Mouse (Mus musculus): ENCODE results near the gene Tnfrsf4. TPM values are rescaled to one million over a fixed set of nuclear protein-coding genes. Genes with fewer than 3 reads are reported as not detected.

The Tnfrsf4 gene
- polyA plus RNA-seq, 1 experiment: 2.8 TPM

DNA sequence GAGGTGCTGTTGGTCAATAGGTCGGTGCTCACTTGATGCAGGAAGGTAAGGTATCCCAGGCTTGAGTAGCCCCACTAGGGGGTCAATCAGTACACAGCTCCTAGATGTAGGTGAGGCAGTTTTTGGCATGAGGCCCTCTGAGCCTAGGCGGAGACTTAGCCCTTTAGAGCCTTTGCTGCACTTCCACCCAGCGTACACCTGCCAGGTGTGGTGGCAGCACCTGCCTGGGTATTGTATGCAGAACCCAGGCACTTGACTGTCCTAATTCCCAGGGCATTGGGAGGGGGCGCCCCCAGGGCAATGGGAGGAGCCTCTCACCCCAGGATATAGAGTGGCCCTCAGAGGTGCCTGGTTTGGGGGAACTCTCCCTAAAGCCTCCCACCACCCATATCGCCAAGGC is 41.5 kb downstream of the Tnfrsf4 start:
- no peaks in the 10 kb centered on the region for H3K36me3 ChIP-seq (ENCODE audit: control insufficient read depth, insufficient read depth, low read length)
- H3K27ac ChIP-seq (ENCODE audit: control insufficient read depth, insufficient read depth, low read depth, low read length): no peak overlapping the region
- TF ChIP-seq POLR2A (IDR thresholded peaks at IDR 0.05; ENCODE audit: control insufficient read depth, low read depth, low read length): no peak
- no peak for TF ChIP-seq CTCF (IDR thresholded peaks at IDR 0.05; ENCODE audit: control insufficient read depth, insufficient read depth, insufficient replicate concordance, low read depth, low read length)
- no peaks in the 10 kb centered on the region for H3K27me3 ChIP-seq (ENCODE audit: control insufficient read depth, insufficient read depth, low read length)
- H3K4me1 ChIP-seq (ENCODE audit: control insufficient read depth, insufficient read depth, low read length): no peaks in the 10 kb centered on the region
- no peak overlapping the region for H3K4me3 ChIP-seq (ENCODE audit: control insufficient read depth, low read depth, low read length)

DNA sequence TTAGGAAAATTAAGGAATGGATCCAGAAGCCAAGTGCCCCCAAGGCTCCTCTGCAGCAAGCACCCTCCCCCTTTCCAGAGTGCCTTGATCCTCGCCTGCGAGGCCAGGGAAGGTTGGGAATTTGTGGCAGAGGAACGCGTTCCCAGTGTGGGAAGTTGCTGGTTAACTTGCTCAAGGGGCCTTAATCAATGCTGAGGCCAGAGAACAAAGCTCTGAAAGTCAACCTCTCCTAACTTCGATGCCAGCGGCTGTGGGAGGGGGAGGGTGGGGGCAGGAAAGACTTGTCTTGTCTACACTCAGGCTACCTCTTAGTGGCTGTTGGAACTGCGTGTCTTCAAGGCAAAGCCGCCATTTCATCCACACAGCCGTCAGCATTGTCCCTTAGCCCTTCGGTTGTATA is 44.1 kb downstream of the Tnfrsf4 start:
- H3K4me3 ChIP-seq (ENCODE audit: control insufficient read depth, low read depth, low read length): no peak overlapping the region
- H3K27ac ChIP-seq (ENCODE audit: control insufficient read depth, insufficient read depth, low read depth, low read length): no peak overlapping the region
- H3K36me3 ChIP-seq (ENCODE audit: control insufficient read depth, insufficient read depth, low read length): no peaks in the 10 kb centered on the region

DNA sequence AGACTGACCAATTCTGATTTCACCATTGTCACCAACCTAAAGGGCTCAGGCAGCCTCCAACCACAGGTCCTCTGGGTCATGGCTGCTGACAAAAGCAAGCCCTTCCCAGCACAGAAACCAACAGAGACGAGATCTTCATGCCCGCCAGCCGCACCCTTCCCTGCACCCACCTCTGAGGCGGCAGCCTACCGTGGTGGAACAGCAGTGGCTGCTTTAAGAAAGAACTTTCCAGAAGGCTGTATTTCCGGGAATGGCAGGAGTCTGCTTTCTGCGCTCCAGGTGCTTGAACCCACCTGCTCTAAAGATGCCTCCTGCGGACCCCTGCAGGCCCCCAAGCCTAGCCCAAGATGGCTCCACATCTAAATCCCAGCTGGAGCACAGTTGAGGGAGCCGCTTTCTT is 45.2 kb downstream of the Tnfrsf4 start:
- no peak overlapping the region for H3K27ac ChIP-seq (ENCODE audit: control insufficient read depth, insufficient read depth, low read depth, low read length)
- no peaks in the 10 kb centered on the region for H3K27me3 ChIP-seq (ENCODE audit: control insufficient read depth, insufficient read depth, low read length)

More for the DNA sequence above, 44.1 kb downstream of the Tnfrsf4 start:
- TF ChIP-seq POLR2A (IDR thresholded peaks at IDR 0.05; ENCODE audit: control insufficient read depth, low read depth, low read length) (no peak), CTCF (IDR thresholded peaks at IDR 0.05; ENCODE audit: control insufficient read depth, insufficient read depth, insufficient replicate concordance, low read depth, low read length) (no peak)
- no peaks in the 10 kb centered on the region for H3K27me3 ChIP-seq (ENCODE audit: control insufficient read depth, insufficient read depth, low read length)
- no peaks in the 10 kb centered on the region for H3K4me1 ChIP-seq (ENCODE audit: control insufficient read depth, insufficient read depth, low read length)

DNA sequence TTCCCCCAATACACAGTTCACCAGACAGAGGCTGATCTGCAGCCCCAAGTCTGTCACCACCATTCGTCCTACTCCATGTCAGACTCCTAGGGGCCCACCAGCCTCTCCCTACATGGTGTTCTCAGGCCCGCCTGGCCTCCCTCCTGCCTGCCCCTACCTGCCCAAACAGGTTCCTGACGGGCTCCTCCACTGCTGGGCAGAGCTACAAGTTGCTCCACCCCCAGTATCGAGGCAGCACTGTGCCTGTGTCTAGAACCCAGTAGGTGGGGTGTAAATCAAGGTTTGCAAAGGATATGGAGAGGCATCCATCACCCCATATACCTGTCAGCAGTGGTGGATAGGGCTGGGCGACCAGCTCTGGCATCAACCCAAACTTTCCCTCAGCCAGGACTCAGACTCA is 45.6 kb downstream of the Tnfrsf4 start, which contains the start of gene Ttll10:
Ttll10 (minus strand) TSS at position 154 of the 400 bp plus-strand sequence.
- Histone ChIP-seq H3K4me3 (ENCODE audit: control insufficient read depth, low read depth, low read length) (no peak within 1 kb of the TSS), H3K27me3 (ENCODE audit: control insufficient read depth, insufficient read depth, low read length) (no peaks in the 10 kb centered on the region), H3K27ac (ENCODE audit: control insufficient read depth, insufficient read depth, low read depth, low read length) (no peak within 1 kb of the TSS), H3K36me3 (ENCODE audit: control insufficient read depth, insufficient read depth, low read length) (no peaks in the 10 kb centered on the region), H3K4me1 (ENCODE audit: control insufficient read depth, insufficient read depth, low read length) (no peaks in the 10 kb centered on the region)
- TF ChIP-seq CTCF (IDR thresholded peaks at IDR 0.05; ENCODE audit: control insufficient read depth, insufficient read depth, insufficient replicate concordance, low read depth, low read length) (no peak), POLR2A (IDR thresholded peaks at IDR 0.05; ENCODE audit: control insufficient read depth, low read depth, low read length) (no peak)

More for the DNA sequence above, 45.2 kb downstream of the Tnfrsf4 start:
- H3K4me3 ChIP-seq (ENCODE audit: control insufficient read depth, low read depth, low read length): no peak overlapping the region
- H3K36me3 ChIP-seq (ENCODE audit: control insufficient read depth, insufficient read depth, low read length): no peaks in the 10 kb centered on the region
- H3K4me1 ChIP-seq (ENCODE audit: control insufficient read depth, insufficient read depth, low read length): no peaks in the 10 kb centered on the region
- TF ChIP-seq POLR2A (IDR thresholded peaks at IDR 0.05; ENCODE audit: control insufficient read depth, low read depth, low read length): no peak
- TF ChIP-seq CTCF (IDR thresholded peaks at IDR 0.05; ENCODE audit: control insufficient read depth, insufficient read depth, insufficient replicate concordance, low read depth, low read length): no peak

DNA sequence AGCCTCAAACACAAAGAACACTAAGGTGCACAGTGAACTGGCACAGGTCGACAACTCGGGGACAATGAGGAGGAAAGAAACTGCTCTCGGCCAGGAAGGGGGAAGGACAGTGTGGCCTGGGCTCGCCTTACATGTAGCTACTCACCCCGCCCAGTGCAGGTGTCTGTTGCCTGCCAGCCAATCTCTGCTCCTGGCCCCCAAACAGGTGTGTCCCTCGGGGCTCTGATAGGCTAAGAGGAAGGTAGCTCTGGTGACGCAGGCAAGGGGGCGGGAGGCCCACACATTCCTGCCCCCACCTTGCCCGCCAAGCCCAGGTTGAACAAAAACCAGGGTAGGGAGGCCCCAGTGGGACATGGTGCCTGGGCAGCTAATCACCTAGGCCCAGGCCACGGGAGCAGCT is 46.1 kb downstream of the Tnfrsf4 start:
- no peaks in the 10 kb centered on the region for H3K4me1 ChIP-seq (ENCODE audit: control insufficient read depth, insufficient read depth, low read length)
- no peak overlapping the region for H3K4me3 ChIP-seq (ENCODE audit: control insufficient read depth, low read depth, low read length)
- TF ChIP-seq POLR2A (IDR thresholded peaks at IDR 0.05; ENCODE audit: control insufficient read depth, low read depth, low read length) (no peak), CTCF (IDR thresholded peaks at IDR 0.05; ENCODE audit: control insufficient read depth, insufficient read depth, insufficient replicate concordance, low read depth, low read length) (no peak)
- no peak overlapping the region for H3K27ac ChIP-seq (ENCODE audit: control insufficient read depth, insufficient read depth, low read depth, low read length)
- H3K36me3 ChIP-seq (ENCODE audit: control insufficient read depth, insufficient read depth, low read length): no peaks in the 10 kb centered on the region
- no peaks in the 10 kb centered on the region for H3K27me3 ChIP-seq (ENCODE audit: control insufficient read depth, insufficient read depth, low read length)

DNA sequence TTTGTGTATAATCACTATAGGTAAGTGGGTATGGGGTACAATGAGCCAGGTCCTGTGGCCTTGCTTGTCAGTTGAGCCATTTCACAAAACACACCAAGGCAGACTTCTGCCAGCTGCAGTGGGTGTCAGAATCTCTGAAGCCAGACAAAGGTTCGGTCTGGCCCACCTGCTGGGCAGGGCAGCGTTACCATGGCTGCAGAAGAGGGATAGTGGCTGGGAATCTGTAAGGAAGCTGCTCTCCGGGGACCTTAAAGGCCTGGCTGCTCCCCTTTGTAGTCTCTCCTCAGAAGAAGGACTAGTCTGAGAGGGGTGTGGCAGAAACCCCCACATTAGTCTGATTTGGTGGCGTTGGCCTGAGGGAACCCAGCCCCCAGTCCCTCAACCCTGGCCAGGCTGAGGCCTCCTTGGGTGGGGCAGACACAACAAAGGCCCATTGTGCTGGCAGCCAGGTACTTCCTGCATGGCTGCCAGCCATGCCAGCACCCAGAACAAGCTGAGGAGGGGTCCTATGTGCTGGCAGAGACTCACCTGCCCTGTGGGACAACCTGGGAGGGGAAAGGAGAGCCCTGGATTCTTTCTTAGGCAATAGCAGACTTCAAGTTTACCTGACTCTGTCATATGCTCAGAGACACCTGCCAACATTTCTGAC is 50.3 kb downstream of the Tnfrsf4 start:
- TF ChIP-seq POLR2A (IDR thresholded peaks at IDR 0.05; ENCODE audit: control insufficient read depth, low read depth, low read length) (peak; percentile 41; the same call in 1 of the 2 replicates), CTCF (IDR thresholded peaks at IDR 0.05; ENCODE audit: control insufficient read depth, insufficient read depth, insufficient replicate concordance, low read depth, low read length) (no peak)
- H3K27me3 ChIP-seq (ENCODE audit: control insufficient read depth, insufficient read depth, low read length): no peaks in the 10 kb centered on the region
- H3K36me3 ChIP-seq (ENCODE audit: control insufficient read depth, insufficient read depth, low read length): no peaks in the 10 kb centered on the region
- H3K4me3 ChIP-seq (ENCODE audit: control insufficient read depth, low read depth, low read length): peak overlapping the region; percentile 62
- H3K4me1 ChIP-seq (ENCODE audit: control insufficient read depth, insufficient read depth, low read length): no peaks in the 10 kb centered on the region
- peak overlapping the region; percentile 16; the same call in 1 of the 2 replicates for H3K27ac ChIP-seq (ENCODE audit: control insufficient read depth, insufficient read depth, low read depth, low read length)

DNA sequence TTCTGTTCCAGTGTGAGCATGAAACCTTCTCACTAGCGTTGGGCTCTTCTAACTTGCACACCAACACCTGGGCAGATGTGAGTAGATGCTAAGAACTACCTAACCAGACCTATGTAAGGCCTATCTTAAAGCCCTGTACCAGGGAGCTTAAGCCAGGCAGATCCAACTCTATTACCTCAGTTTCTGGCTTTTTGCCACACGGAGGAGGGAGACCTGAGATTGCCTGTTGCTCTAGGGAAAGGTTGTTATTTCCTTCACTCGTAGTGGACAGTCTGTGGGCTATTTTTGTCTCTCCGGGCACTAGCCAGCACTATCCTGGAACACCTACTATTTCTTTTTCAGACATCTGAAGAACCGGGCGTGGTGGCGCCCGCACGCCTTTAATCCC is 50.9 kb downstream of the Tnfrsf4 start:
- no peak overlapping the region for H3K27ac ChIP-seq (ENCODE audit: control insufficient read depth, insufficient read depth, low read depth, low read length)
- TF ChIP-seq CTCF (IDR thresholded peaks at IDR 0.05; ENCODE audit: control insufficient read depth, insufficient read depth, insufficient replicate concordance, low read depth, low read length) (no peak), POLR2A (IDR thresholded peaks at IDR 0.05; ENCODE audit: control insufficient read depth, low read depth, low read length) (no peak)
- no peaks in the 10 kb centered on the region for H3K4me1 ChIP-seq (ENCODE audit: control insufficient read depth, insufficient read depth, low read length)
- H3K36me3 ChIP-seq (ENCODE audit: control insufficient read depth, insufficient read depth, low read length): no peaks in the 10 kb centered on the region
- H3K4me3 ChIP-seq (ENCODE audit: control insufficient read depth, low read depth, low read length): peak overlapping the region; percentile 62
- no peaks in the 10 kb centered on the region for H3K27me3 ChIP-seq (ENCODE audit: control insufficient read depth, insufficient read depth, low read length)
